Mouse (Mus musculus) midbrain, embryonic 15.5 days (tissue): ENCODE data around the gene Sh2b1. TPM values are rescaled to one million over a fixed set of nuclear protein-coding genes. Genes with fewer than 3 reads are reported as not detected.

ENCODE experiments used
- ATAC-seq: fragments of 200-750 bp; cut with Nextera tagmentation; replicated peaks from 2 replicates; pipeline ENCODE4 v1.8.0; 2017; ENCODE audit warnings: moderate TSS enrichment
- H3K27ac ChIP-seq: fragments of 300-500 bp; sonication (generic); 2 replicates; pipeline ENCODE4 v1.5.1; 2015; ENCODE audit warnings: mild to moderate bottlenecking, inconsistent platforms
- H3K27me3 ChIP-seq: fragments of 300-500 bp; sonication (generic); replicated peaks from 2 replicates; pipeline ENCODE4 v1.6.1; 2015; ENCODE audit warnings: inconsistent platforms
- H3K36me3 ChIP-seq: fragments of 300-500 bp; sonication (generic); replicated peaks from 2 replicates; pipeline ENCODE4 v1.6.1; 2015; ENCODE audit warnings: inconsistent platforms
- H3K4me1 ChIP-seq: fragments of 300-500 bp; sonication (generic); 2 replicates; pipeline ENCODE4 v1.6.1; 2015; ENCODE audit warnings: inconsistent platforms
- H3K4me2 ChIP-seq: fragments of 300-500 bp; sonication (generic); 2 replicates; pipeline ENCODE4 v1.6.1; 2015; ENCODE audit warnings: inconsistent platforms, mild to moderate bottlenecking, moderate library complexity
- H3K4me3 ChIP-seq: fragments of 300-500 bp; sonication (generic); 2 replicates; pipeline ENCODE4 v1.5.1; 2015; ENCODE audit warnings: mild to moderate bottlenecking, inconsistent platforms
- H3K9ac ChIP-seq: fragments of 300-500 bp; sonication (generic); 2 replicates; pipeline ENCODE4 v1.6.1; 2015; ENCODE audit warnings: mild to moderate bottlenecking, inconsistent platforms
- H3K9me3 ChIP-seq: fragments of 300-500 bp; sonication (generic); 2 replicates; pipeline ENCODE4 v1.6.1; 2016; ENCODE audit warnings: inconsistent platforms
- WGBS: fragments of 180-500 bp; shearing (Covaris S2); methylation state at CpG from one replicate; pipeline ENCODE4 v1.1.7; 2015; ENCODE audit warnings: mixed read lengths; 5-methylcytosine and 5-hydroxymethylcytosine counted together
- polyA plus RNA-seq: library from polyadenylated mRNA; unstranded; fragments of >200 nt; fragmentation: Nextera tagmentation; extraction: Ambion mirVana; gene quantifications from 2 replicates; pipeline ENCODE4 v1.2.1, GENCODE M21; 2015

The Sh2b1 gene
- 84.3 and 87.0 TPM in 2 replicates for polyA plus RNA-seq

- Histone ChIP-seq H3K4me2 (peak within 1 kb of the TSS; percentile 94), H3K4me3 (peak within 1 kb of the TSS; percentile 94), H3K9ac (peak within 1 kb of the TSS; percentile 98), H3K27ac (peak within 1 kb of the TSS; percentile 98), H3K9me3 (no peaks in the 10 kb centered on the region), H3K27me3 (no peaks in the 10 kb centered on the region), H3K36me3 (peaks cover 22% of the 10 kb centered on the region), H3K4me1 (peaks cover 26% of the 10 kb centered on the region)
- under 1% methylated on average over 53 of the region's 53 CpGs for WGBS
- ATAC-seq: peak; percentile 94
Measured at GRCm38 (mm10) chr7:126474993-126475581, at the start of gene Sh2b1. Gene Sh2b1, minus strand, starts transcription at chr7:126475424.

- no peak overlapping the region for H3K4me2 ChIP-seq
- no peaks in the 10 kb centered on the region for H3K9me3 ChIP-seq
- 81% methylated on average over 3 of the region's 3 CpGs for WGBS
- H3K4me3 ChIP-seq: no peak overlapping the region
- no peaks in the 10 kb centered on the region for H3K27me3 ChIP-seq
- H3K27ac ChIP-seq: no peak overlapping the region
- no peak overlapping the region for H3K9ac ChIP-seq
- H3K4me1 ChIP-seq: no peaks in the 10 kb centered on the region; the same call in 1 of the 2 replicates
- H3K36me3 ChIP-seq: no peaks in the 10 kb centered on the region
- ATAC-seq: no peak
Measured at GRCm38 (mm10) chr7:126523316-126523715, 48.1 kb upstream of the Sh2b1 start.

- no peak overlapping the region for H3K4me3 ChIP-seq
- H3K9ac ChIP-seq: no peak overlapping the region
- no peaks in the 10 kb centered on the region for H3K4me1 ChIP-seq
- no peaks in the 10 kb centered on the region for H3K27me3 ChIP-seq
- H3K9me3 ChIP-seq: no peaks in the 10 kb centered on the region
- no peaks in the 10 kb centered on the region for H3K36me3 ChIP-seq
- H3K27ac ChIP-seq: no peak overlapping the region
- no peak for ATAC-seq
- WGBS: 65% methylated on average over 2 of the region's 2 CpGs
- no peak overlapping the region for H3K4me2 ChIP-seq
Measured at GRCm38 (mm10) chr7:126519513-126519912, 44.3 kb upstream of the Sh2b1 start.

GRCm38 (mm10) chr7:126518261-126518941, 43.2 kb upstream of the Sh2b1 start:
- 77% methylated on average over 5 of the region's 5 CpGs for WGBS
- H3K9me3 ChIP-seq: no peaks in the 10 kb centered on the region
- no peak for ATAC-seq
- no peaks in the 10 kb centered on the region for H3K36me3 ChIP-seq
- H3K4me3 ChIP-seq: no peak overlapping the region
- H3K27me3 ChIP-seq: no peaks in the 10 kb centered on the region
- no peak overlapping the region for H3K27ac ChIP-seq
- H3K4me1 ChIP-seq: no peaks in the 10 kb centered on the region
- H3K4me2 ChIP-seq: no peak overlapping the region
- no peak overlapping the region for H3K9ac ChIP-seq

- Histone ChIP-seq H3K4me2 (no peak overlapping the region), H3K27me3 (no peaks in the 10 kb centered on the region), H3K36me3 (no peaks in the 10 kb centered on the region), H3K4me3 (no peak overlapping the region), H3K9ac (no peak overlapping the region), H3K27ac (no peak overlapping the region), H3K4me1 (no peaks in the 10 kb centered on the region), H3K9me3 (no peaks in the 10 kb centered on the region)
- 90% methylated on average over 3 of the region's 3 CpGs for WGBS
- ATAC-seq: no peak
Measured at GRCm38 (mm10) chr7:126511287-126511686, 36.1 kb upstream of the Sh2b1 start.

GRCm38 (mm10) chr7:126507126-126507778, 32.0 kb upstream of the Sh2b1 start:
- H3K4me1 ChIP-seq: peaks cover 6% of the 10 kb centered on the region
- H3K4me2 ChIP-seq: no peak overlapping the region
- H3K4me3 ChIP-seq: no peak overlapping the region
- H3K27ac ChIP-seq: no peak overlapping the region
- 88% methylated on average over 8 of the region's 8 CpGs for WGBS
- H3K27me3 ChIP-seq: no peaks in the 10 kb centered on the region
- ATAC-seq: no peak
- no peaks in the 10 kb centered on the region for H3K36me3 ChIP-seq
- no peaks in the 10 kb centered on the region for H3K9me3 ChIP-seq
- H3K9ac ChIP-seq: no peak overlapping the region

GRCm38 (mm10) chr7:126504913-126505312, 29.7 kb upstream of the Sh2b1 start:
- 92% methylated on average over 2 of the region's 2 CpGs for WGBS
- H3K9me3 ChIP-seq: no peaks in the 10 kb centered on the region
- H3K9ac ChIP-seq: no peak overlapping the region

GRCm38 (mm10) chr7:126503273-126503878, 28.2 kb upstream of the Sh2b1 start, which contains the start of gene Atxn2l:
Gene Atxn2l, minus strand, starts transcription at chr7:126503437.
- peak; percentile 86 for ATAC-seq
- WGBS: 1% methylated on average over 69 of the region's 72 CpGs

More at GRCm38 (mm10) chr7:126504913-126505312, 29.7 kb upstream of the Sh2b1 start:
- Histone ChIP-seq H3K27me3 (no peaks in the 10 kb centered on the region), H3K36me3 (peaks cover 11% of the 10 kb centered on the region), H3K27ac (no peak overlapping the region), H3K4me2 (no peak overlapping the region), H3K4me1 (peaks cover 21% of the 10 kb centered on the region), H3K4me3 (no peak overlapping the region)
- no peak for ATAC-seq

GRCm38 (mm10) chr7:126502751-126503150, 27.5 kb upstream of the Sh2b1 start:
- Histone ChIP-seq H3K36me3 (peaks cover 31% of the 10 kb centered on the region), H3K4me2 (peak overlapping the region; percentile 75), H3K27me3 (no peaks in the 10 kb centered on the region), H3K4me3 (peak overlapping the region; percentile 100), H3K9me3 (no peaks in the 10 kb centered on the region), H3K27ac (peak overlapping the region; percentile 100), H3K9ac (peak overlapping the region; percentile 100), H3K4me1 (peaks cover 21% of the 10 kb centered on the region)
- under 1% methylated on average over 40 of the region's 40 CpGs for WGBS
- ATAC-seq: no peak; the same call in 1 of the 2 replicates

More at GRCm38 (mm10) chr7:126503273-126503878, 28.2 kb upstream of the Sh2b1 start, which contains the start of gene Atxn2l:
- Histone ChIP-seq H3K4me3 (peak within 1 kb of the TSS; percentile 100), H3K4me1 (peaks cover 21% of the 10 kb centered on the region), H3K27ac (peak within 1 kb of the TSS; percentile 100), H3K9me3 (no peaks in the 10 kb centered on the region), H3K27me3 (no peaks in the 10 kb centered on the region), H3K9ac (peak within 1 kb of the TSS; percentile 100), H3K36me3 (peaks cover 25% of the 10 kb centered on the region), H3K4me2 (peak within 1 kb of the TSS; percentile 75)

- peak overlapping the region; percentile 100 for H3K9ac ChIP-seq
- H3K9me3 ChIP-seq: no peaks in the 10 kb centered on the region
- H3K27me3 ChIP-seq: no peaks in the 10 kb centered on the region
- H3K4me2 ChIP-seq: peak overlapping the region; percentile 75
- ATAC-seq: peak; percentile 87
- peak overlapping the region; percentile 100 for H3K4me3 ChIP-seq
- peak overlapping the region; percentile 100 for H3K27ac ChIP-seq
- WGBS: under 1% methylated on average over 55 of the region's 57 CpGs
- H3K4me1 ChIP-seq: peaks cover 21% of the 10 kb centered on the region
- H3K36me3 ChIP-seq: peaks cover 37% of the 10 kb centered on the region
Measured at GRCm38 (mm10) chr7:126502023-126502741, 27.0 kb upstream of the Sh2b1 start.

GRCm38 (mm10) chr7:126501684-126502022, 26.4 kb upstream of the Sh2b1 start:
- peak overlapping the region; percentile 100 for H3K9ac ChIP-seq

More at GRCm38 (mm10) chr7:126501684-126502022, 26.4 kb upstream of the Sh2b1 start:
- H3K4me1 ChIP-seq: peaks cover 21% of the 10 kb centered on the region
- peak; percentile 7; the same call in 1 of the 2 replicates for ATAC-seq
- peaks cover 42% of the 10 kb centered on the region for H3K36me3 ChIP-seq
- 2% methylated on average over 9 of the region's 9 CpGs for WGBS
- peak overlapping the region; percentile 75 for H3K4me2 ChIP-seq
- H3K9me3 ChIP-seq: no peaks in the 10 kb centered on the region
- H3K27me3 ChIP-seq: no peaks in the 10 kb centered on the region
- H3K27ac ChIP-seq: peak overlapping the region; percentile 100
- H3K4me3 ChIP-seq: peak overlapping the region; percentile 100
